Mouse (Mus musculus) neural tube, embryonic 13.5 days (tissue): Measurements from ENCODE around the gene Gosr2. TPM values are rescaled to one million over a fixed set of nuclear protein-coding genes. Genes with fewer than 3 reads are reported as not detected.

Experiments used
- ATAC-seq: fragments of 200-750 bp; cut with Nextera tagmentation; 2 replicates; pipeline ENCODE4 v1.8.0; 2017; ENCODE audit warnings: low read depth, mild to moderate bottlenecking, moderate TSS enrichment, moderate library complexity
- H3K27ac ChIP-seq: fragments of 300-500 bp; sonication (generic); replicated peaks from 2 replicates; pipeline ENCODE4 v1.5.1; 2015; ENCODE audit warnings: moderate library complexity, mild to moderate bottlenecking, inconsistent platforms
- H3K27me3 ChIP-seq: fragments of 300-500 bp; sonication (generic); 2 replicates; pipeline ENCODE4 v1.6.1; 2015; ENCODE audit warnings: mild to moderate bottlenecking, inconsistent platforms
- H3K36me3 ChIP-seq: fragments of 300-500 bp; sonication (generic); 2 replicates; pipeline ENCODE4 v1.6.1; 2015; ENCODE audit warnings: mild to moderate bottlenecking, inconsistent platforms
- H3K4me1 ChIP-seq: fragments of 300-500 bp; sonication (generic); replicated peaks from 2 replicates; pipeline ENCODE4 v1.6.1; 2015; ENCODE audit warnings: inconsistent platforms
- H3K4me2 ChIP-seq: fragments of 300-500 bp; sonication (generic); 2 replicates; pipeline ENCODE4 v1.6.1; 2015; ENCODE audit warnings: inconsistent platforms, mild to moderate bottlenecking, moderate library complexity
- H3K4me3 ChIP-seq: fragments of 300-500 bp; sonication (generic); 2 replicates; pipeline ENCODE4 v1.5.1; 2015; ENCODE audit warnings: mild to moderate bottlenecking, inconsistent platforms
- H3K9ac ChIP-seq: fragments of 300-500 bp; sonication (generic); 2 replicates; pipeline ENCODE4 v1.6.1; 2015; ENCODE audit warnings: moderate library complexity, mild to moderate bottlenecking, inconsistent platforms
- H3K9me3 ChIP-seq: fragments of 300-500 bp; sonication (generic); 2 replicates; pipeline ENCODE4 v1.6.1; 2016; ENCODE audit warnings: inconsistent platforms
- WGBS: fragments of 180-500 bp; shearing (Covaris S2); methylation state at CpG from one replicate; pipeline ENCODE4 v1.1.7; 2015; 5-methylcytosine and 5-hydroxymethylcytosine counted together
- polyA plus RNA-seq: library from polyadenylated mRNA; unstranded; fragments of >200 nt; fragmentation: Nextera tagmentation; extraction: Ambion mirVana; gene quantifications from 2 replicates; pipeline ENCODE4 v1.2.1, GENCODE M21; 2015

The Gosr2 gene
- polyA plus RNA-seq, 1 experiment from 2014 or later: 80.6 TPM

DNA sequence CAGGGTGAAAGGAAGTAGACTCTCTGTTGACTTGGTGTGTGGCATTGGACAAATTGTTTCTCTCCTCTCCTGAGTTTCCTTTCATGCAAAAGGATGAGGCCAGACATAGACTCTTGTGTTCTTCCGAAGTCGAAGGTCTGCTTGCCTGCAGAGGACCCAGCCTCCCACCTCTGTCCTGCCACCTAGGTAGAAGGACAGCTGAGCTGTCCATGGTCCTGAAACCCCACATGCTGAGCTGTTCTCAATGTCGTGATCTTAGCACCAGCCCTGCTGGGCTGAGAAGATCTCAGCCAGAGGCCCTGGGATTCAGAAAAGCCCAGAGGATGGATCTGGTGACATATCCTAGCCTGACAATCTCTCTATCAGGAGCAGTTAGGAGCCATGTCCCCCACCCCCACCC lies 41.2 kb downstream of the Gosr2 start:
- no peak overlapping the region for H3K27ac ChIP-seq
- WGBS: 17% methylated on average over 3 of the region's 3 CpGs
- H3K36me3 ChIP-seq: no peaks in the 10 kb centered on the region
- peaks cover 66% of the 10 kb centered on the region for H3K27me3 ChIP-seq
- no peak overlapping the region for H3K4me3 ChIP-seq
- H3K9ac ChIP-seq: no peak overlapping the region
- no peak for ATAC-seq
- no peaks in the 10 kb centered on the region for H3K9me3 ChIP-seq
- no peak overlapping the region for H3K4me2 ChIP-seq
- H3K4me1 ChIP-seq: no peaks in the 10 kb centered on the region

DNA sequence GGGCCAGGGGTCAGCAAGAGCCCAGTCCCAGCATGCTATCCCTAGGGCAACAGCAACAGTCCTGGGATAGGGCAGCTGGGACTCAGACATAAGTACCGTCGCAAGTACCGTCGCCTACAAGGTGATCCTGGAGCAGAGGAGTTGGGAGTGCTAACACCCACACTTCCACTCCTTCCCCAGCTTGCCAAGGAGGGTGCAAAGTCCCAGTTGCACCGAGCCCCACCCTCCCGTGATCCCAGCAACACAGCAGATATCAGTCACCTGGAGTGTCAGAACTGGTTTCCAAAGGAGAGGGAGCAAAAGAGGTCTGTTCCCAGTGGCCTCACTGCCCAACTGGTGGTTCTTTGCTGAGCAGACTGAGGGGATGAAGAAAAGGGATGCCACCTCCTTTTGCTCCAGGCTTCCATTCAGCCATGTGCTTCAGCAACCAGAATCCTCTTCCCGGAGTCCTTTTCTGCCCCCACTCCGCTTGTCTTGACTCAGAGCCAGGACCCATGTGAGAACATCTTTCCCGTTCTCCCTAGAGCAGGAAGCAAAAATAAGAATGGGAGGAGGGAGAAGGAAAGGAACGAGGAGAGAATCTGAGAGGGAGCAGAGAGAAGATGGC lies 44.2 kb downstream of the Gosr2 start:
- no peak overlapping the region for H3K27ac ChIP-seq
- no peaks in the 10 kb centered on the region for H3K9me3 ChIP-seq
- no peak overlapping the region for H3K9ac ChIP-seq
- peaks cover 97% of the 10 kb centered on the region for H3K27me3 ChIP-seq
- H3K4me1 ChIP-seq: peaks cover 14% of the 10 kb centered on the region
- no peak overlapping the region for H3K4me3 ChIP-seq
- ATAC-seq: no peak
- 72% methylated on average over 10 of the region's 10 CpGs for WGBS
- no peak overlapping the region for H3K4me2 ChIP-seq
- no peaks in the 10 kb centered on the region for H3K36me3 ChIP-seq

GRCm38 (mm10) chr11:103651426-103651825 lies 46.3 kb downstream of the Gosr2 start:
- no peak for ATAC-seq
- peaks cover 14% of the 10 kb centered on the region for H3K4me1 ChIP-seq
- H3K27ac ChIP-seq: no peak overlapping the region
- no peaks in the 10 kb centered on the region for H3K36me3 ChIP-seq
- H3K4me2 ChIP-seq: no peak overlapping the region
- no peaks in the 10 kb centered on the region for H3K9me3 ChIP-seq
- no peak overlapping the region for H3K4me3 ChIP-seq
- no peak overlapping the region for H3K9ac ChIP-seq
- 86% methylated on average over 6 of the region's 6 CpGs for WGBS
- peaks cover 99% of the 10 kb centered on the region for H3K27me3 ChIP-seq

DNA sequence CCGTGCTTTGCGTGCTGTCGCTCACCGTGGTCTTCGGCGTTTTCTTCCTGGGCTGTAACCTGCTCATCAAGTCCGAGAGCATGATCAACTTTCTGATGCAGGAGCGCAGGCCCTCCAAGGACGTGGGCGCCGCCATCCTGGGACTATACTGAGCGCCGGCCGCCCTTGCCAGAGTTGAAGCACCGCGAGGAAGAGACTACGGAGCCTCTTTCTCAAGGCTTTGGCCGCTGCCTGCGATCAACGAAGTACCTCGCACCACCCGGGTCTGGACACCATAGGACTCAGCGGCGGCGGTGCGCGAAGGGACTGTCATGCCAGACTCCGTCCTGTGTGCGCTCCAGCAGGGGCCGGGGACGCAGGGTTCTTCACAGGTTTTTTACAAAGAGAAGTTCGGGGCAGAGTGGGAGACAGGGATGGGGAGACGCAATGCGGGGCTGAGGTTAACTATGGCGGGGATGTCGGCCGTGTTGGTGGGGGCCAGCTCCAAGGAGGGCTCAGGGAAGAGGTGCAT lies 47.7 kb downstream of the Gosr2 start:
- H3K36me3 ChIP-seq: no peaks in the 10 kb centered on the region
- peaks cover 88% of the 10 kb centered on the region for H3K27me3 ChIP-seq
- H3K4me3 ChIP-seq: peak overlapping the region; percentile 39
- WGBS: 1% methylated on average over 37 of the region's 37 CpGs
- H3K4me1 ChIP-seq: peaks cover 18% of the 10 kb centered on the region
- H3K27ac ChIP-seq: no peak overlapping the region
- H3K4me2 ChIP-seq: peak overlapping the region; percentile 67
- H3K9me3 ChIP-seq: no peaks in the 10 kb centered on the region
- no peak for ATAC-seq
- H3K9ac ChIP-seq: no peak overlapping the region

DNA sequence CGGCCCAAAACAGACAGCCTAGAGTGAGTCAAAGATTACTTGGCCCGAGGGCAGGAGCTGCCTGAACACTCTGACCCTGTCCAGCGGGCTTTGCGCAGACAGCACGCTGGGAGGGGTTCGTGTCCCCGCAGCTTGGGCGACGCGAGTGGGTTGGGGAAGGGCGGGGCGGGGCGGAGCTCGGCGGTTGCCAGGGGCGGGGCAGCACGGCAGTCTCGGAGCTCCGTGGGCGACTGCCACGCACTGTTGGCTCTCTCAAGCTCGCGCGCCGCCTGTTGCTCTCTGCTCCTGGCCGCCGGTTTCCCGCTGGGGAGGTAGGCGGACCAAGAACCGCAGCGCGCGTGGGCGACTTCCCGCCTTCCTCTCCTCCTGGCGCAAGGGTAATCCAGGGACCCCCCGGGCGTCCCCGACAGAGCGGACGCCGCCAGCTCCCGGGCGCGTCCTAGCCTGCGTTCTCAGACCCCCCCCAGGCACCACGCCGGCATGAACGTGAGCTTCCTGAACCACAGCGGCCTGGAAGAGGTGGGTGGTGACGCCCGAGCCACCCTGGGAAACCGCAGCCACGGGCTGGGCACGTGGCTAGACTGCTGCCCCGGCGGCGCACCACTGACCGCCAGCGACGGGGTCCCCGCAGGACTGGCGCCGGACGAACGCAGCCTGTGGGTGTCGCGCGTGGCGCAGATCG lies 48.3 kb downstream of the Gosr2 start, which contains the start of gene Rprml:
Gene Rprml, plus strand, starts transcription at position 270 of the 682 bp plus-strand sequence.
- Histone ChIP-seq H3K9me3 (no peaks in the 10 kb centered on the region), H3K4me3 (peak within 1 kb of the TSS; percentile 39), H3K27me3 (peaks cover 82% of the 10 kb centered on the region), H3K9ac (no peak within 1 kb of the TSS), H3K4me1 (peaks cover 18% of the 10 kb centered on the region), H3K4me2 (peak within 1 kb of the TSS; percentile 67), H3K36me3 (no peaks in the 10 kb centered on the region), H3K27ac (no peak within 1 kb of the TSS)
- no peak; the same call in 1 of the 2 replicates for ATAC-seq
- under 1% methylated on average over 71 of the region's 71 CpGs for WGBS

DNA sequence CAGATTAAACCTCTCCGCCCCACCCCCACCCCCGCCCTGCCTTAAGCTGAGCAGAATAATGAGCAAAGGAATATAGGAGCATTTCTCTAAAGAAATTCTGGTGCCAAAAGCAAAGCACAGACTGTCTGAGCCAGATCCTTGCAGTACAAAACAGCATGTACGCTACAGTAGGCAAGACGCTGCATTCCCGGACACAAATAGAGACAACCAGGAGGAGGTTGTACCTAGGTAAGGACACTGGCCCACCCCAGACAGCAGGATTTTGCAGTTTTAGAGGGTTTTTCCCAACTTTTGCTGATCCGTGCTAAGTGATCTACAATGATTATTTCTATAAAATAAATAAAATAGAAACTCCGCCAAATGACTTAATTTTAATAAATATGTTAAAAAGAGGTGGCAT lies 49.0 kb downstream of the Gosr2 start:
- Histone ChIP-seq H3K9me3 (no peaks in the 10 kb centered on the region), H3K9ac (no peak overlapping the region), H3K27me3 (peaks cover 74% of the 10 kb centered on the region), H3K4me2 (no peak overlapping the region), H3K36me3 (no peaks in the 10 kb centered on the region), H3K4me1 (peaks cover 18% of the 10 kb centered on the region), H3K27ac (no peak overlapping the region), H3K4me3 (no peak overlapping the region)
- 35% methylated on average over 7 of the region's 7 CpGs for WGBS
- ATAC-seq: no peak

DNA sequence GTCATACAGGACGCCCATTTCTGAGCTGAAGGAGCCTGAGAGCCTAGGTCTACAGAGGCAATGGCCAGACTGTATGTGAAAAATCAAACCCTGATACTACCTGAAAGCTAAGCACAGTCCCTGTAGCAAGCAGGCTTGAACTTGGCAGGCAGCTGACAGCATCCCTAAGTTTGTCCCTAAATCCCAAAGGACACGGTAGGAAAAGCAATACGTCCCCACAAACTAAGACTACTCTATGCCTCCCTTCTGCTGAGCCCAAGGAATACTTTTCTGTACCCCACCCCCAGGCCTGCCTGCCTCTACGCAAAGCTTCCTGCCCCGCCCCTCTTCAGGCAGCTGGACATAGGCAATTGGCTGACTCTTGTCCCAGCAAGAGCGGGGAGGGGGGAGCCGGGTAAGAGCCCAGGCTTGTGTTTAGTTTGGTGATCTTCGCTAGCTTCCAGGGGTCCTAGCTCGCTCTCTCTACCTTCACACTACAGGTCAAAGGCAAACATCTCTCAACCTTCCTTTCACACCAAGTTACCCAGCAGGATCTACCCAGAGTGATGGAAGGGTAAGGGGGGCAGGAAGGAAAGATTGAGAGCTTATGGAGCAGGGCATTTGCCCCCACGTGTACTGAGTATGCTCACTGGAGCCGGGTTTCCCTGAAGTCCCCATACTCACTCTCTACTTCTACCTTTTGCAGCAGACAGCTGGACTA lies 49.6 kb downstream of the Gosr2 start:
- H3K4me1 ChIP-seq: peaks cover 18% of the 10 kb centered on the region
- H3K4me2 ChIP-seq: no peak overlapping the region
- no peaks in the 10 kb centered on the region for H3K36me3 ChIP-seq
- H3K27me3 ChIP-seq: peaks cover 68% of the 10 kb centered on the region
- no peak overlapping the region for H3K9ac ChIP-seq
- 12% methylated on average over 11 of the region's 11 CpGs for WGBS
- H3K9me3 ChIP-seq: no peaks in the 10 kb centered on the region
- H3K27ac ChIP-seq: no peak overlapping the region
- ATAC-seq: no peak
- H3K4me3 ChIP-seq: no peak overlapping the region

DNA sequence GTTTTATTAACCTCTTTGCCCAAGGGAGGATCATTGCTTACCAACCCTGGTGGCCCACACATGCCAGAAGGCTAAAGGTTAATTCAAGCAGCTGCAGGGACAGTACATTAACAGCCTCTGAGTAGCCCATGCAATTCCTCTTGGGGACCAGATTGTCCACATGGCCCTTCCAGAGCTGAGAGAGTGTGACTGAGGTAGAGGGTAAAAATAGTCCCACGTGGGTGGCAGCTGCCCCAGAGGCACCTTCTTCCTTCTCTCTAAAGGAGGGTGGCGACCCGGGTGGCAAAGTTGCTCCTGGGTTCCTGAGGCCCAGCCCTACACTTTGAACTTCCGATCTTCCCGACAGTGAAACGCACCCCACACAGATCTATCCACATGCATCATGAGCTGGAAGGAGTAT lies 51.4 kb downstream of the Gosr2 start:
- WGBS: 74% methylated on average over 6 of the region's 6 CpGs
- peaks cover 51% of the 10 kb centered on the region for H3K27me3 ChIP-seq
- ATAC-seq: no peak

DNA sequence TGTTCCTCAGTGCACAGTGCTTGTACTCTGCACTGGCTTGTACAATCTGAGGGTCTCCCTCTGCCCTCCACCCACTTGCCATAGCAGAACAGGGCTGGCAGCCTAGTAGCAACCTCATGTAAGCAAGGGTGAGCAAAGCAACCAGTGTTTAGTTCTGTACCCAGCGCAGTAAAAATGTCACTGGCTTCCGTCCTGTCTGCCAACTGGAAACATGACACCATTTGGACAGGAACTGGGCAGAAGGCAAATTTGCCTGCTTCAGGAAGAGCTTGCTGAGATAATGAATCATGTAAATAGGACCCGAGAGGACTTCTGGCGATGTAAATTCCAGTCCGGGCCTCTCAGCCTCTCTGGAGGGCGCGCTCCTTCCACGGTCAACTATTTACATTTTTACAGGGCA lies 52.0 kb downstream of the Gosr2 start:
- no peak for ATAC-seq

More for the DNA sequence above, 51.4 kb downstream of the Gosr2 start:
- Histone ChIP-seq H3K36me3 (no peaks in the 10 kb centered on the region), H3K9me3 (no peaks in the 10 kb centered on the region), H3K4me1 (peaks cover 18% of the 10 kb centered on the region), H3K27ac (no peak overlapping the region), H3K4me3 (no peak overlapping the region), H3K9ac (no peak overlapping the region), H3K4me2 (no peak overlapping the region)

DNA sequence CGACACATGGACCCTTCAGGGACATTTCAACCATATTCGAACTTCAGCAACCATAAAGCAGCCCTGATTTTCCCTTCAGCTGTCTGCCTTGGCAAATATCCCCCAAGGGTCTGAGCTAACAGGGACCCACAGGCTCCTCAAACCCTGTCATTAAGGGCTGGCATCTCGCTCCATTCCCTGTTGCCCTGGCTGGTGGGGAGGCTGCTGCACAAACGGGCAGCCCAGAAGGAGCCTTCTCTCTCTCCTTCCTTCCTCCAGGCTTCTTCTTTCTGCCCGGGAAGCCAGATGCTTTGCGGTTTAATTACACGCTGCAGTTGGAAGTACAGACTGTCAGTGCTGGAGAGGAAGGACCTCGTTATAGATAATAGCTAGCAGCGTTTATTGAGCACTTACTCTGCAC lies 54.5 kb downstream of the Gosr2 start:
- Histone ChIP-seq H3K9ac (no peak overlapping the region), H3K4me3 (no peak overlapping the region), H3K9me3 (no peaks in the 10 kb centered on the region), H3K27ac (no peak overlapping the region), H3K4me1 (0 out of 2 replicates have a peak, but pooled peaks cover 5% of the 10 kb centered on the region), H3K36me3 (no peaks in the 10 kb centered on the region), H3K27me3 (peaks cover 43% of the 10 kb centered on the region), H3K4me2 (no peak overlapping the region)
- no peak for ATAC-seq
- 72% methylated on average over 9 of the region's 9 CpGs for WGBS

More for the DNA sequence above, 52.0 kb downstream of the Gosr2 start:
- Histone ChIP-seq H3K36me3 (no peaks in the 10 kb centered on the region), H3K4me1 (peaks cover 18% of the 10 kb centered on the region), H3K9me3 (no peaks in the 10 kb centered on the region), H3K27me3 (peaks cover 50% of the 10 kb centered on the region), H3K4me3 (no peak overlapping the region), H3K27ac (no peak overlapping the region), H3K4me2 (no peak overlapping the region), H3K9ac (no peak overlapping the region)
- WGBS: 70% methylated on average over 8 of the region's 8 CpGs

DNA sequence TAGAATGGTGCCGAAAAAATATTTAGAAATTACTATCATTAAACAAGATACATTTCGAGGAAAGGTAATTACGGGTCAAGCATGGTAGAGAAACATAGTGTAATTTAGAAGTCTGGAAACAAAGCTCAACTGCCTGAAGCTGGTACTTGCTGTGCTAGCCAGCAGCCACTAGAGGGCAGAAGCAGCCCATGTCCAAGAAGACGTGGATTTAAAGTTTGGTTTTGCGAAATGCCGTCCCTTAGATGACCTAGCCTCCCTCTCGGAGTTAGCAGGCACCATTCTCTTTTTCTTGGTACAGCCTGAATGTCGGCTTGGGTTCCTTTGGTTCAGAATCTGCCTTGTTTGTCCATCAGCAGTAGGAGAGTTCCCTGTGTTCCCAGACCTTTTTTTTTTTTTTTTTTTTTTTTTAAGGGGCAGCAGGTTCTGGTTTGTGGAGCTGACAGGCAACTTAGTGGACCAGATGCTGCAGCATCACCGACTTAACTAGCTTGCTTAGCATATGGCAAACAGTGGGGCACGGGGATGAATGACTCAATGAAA lies 58.2 kb downstream of the Gosr2 start:
- no peak overlapping the region for H3K4me3 ChIP-seq
- H3K4me1 ChIP-seq: no peaks in the 10 kb centered on the region
- 0 out of 2 replicates have a peak overlapping the region, but pooled peaks have one; percentile 16 for H3K4me2 ChIP-seq
- peaks cover 24% of the 10 kb centered on the region for H3K27me3 ChIP-seq
- H3K27ac ChIP-seq: no peak overlapping the region
- no peak for ATAC-seq
- no peaks in the 10 kb centered on the region for H3K9me3 ChIP-seq
- 4% methylated on average over 10 of the region's 10 CpGs for WGBS
- H3K36me3 ChIP-seq: no peaks in the 10 kb centered on the region
- H3K9ac ChIP-seq: no peak overlapping the region

GRCm38 (mm10) chr11:103638790-103639189 lies 58.9 kb downstream of the Gosr2 start, which contains the start of gene Lyzl6:
Lyzl6 (minus strand) TSS chr11:103638890.
- H3K9ac ChIP-seq: no peak within 1 kb of the TSS
- ATAC-seq: no peak
- H3K27me3 ChIP-seq: peaks cover 24% of the 10 kb centered on the region
- 82% methylated on average over 3 of the region's 3 CpGs for WGBS
- 0 out of 2 replicates have a peak within 1 kb of the TSS, but pooled peaks have one; percentile 16 for H3K4me2 ChIP-seq
- no peak within 1 kb of the TSS for H3K4me3 ChIP-seq
- no peaks in the 10 kb centered on the region for H3K36me3 ChIP-seq
- H3K4me1 ChIP-seq: no peaks in the 10 kb centered on the region
- H3K9me3 ChIP-seq: no peaks in the 10 kb centered on the region
- H3K27ac ChIP-seq: no peak within 1 kb of the TSS
